Mouse (Mus musculus) B cell, adult (primary cell): ENCODE measurements around the gene Rsph6a. TPM values are rescaled to one million over a fixed set of nuclear protein-coding genes. Genes with fewer than 3 reads are reported as not detected.

Source experiments
- total RNA-seq: library from RNA; stranded (reverse); gene quantifications from 4 replicates; pipeline ENCODE4 v1.2.4, GENCODE M21; 2023; ENCODE audit not compliant: inconsistent age

The Rsph6a gene
- total RNA-seq: 1.00 TPM in 1 of 4 replicates, not detected in the others

DNA sequence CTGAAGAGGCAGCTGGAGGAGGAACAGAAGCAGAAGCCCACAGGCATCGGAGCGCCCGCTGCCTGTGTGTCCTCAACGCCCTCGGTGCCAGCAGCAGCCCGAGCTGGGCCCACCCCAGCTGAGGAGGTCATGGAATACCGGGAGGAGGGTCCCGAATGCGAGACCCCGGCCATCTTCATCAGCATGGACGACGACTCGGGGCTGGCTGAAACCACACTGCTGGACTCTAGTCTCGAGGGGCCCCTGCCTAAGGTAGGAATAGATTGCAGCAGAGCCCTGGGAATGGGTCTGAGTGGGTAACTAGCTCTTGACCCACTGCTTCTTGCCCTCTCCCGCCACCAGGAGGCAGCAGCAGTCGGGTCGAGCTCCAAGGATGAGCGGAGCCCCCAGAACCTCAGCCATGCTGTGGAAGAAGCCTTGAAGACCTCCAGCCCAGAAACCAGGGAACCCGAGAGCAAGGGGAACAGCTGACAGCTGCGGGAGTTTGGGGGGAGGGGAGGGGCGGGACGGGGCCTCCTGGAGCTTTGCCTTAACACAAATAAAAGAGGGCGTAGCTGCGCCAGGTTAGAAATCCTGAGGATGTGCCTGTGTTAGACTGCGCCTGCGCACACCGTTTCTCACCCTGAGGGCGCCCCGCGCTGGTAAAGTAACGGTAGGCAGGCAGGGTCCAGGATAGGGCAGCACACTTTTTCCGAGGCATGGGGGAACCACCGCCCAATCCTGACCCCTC is at the start of gene Rsph6a:
Gene Rsph6a, plus strand, starts transcription at position 644 of the 730 bp plus-strand sequence.

DNA sequence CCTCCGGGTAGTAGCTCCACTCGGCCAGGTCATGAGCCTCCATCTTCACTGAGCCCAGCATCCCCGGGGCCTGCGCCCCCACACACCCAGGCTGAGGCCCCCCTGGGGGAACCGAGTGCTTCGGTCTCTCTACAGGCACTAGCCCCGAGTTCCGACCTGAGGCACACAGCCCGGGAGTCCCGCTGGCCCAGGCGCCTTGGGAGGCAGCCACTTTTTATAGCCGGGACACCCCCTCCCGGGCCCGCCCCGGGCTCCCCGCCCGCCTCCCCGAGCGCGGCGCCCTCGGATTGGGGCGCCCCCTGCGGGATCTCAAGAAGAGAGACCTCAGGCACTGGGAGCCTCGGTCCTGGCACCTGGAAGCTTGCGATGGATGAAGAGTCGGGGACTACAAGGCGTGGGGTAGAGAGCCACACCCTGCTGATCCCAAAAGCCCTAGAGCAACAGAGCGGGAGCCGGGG is 31.1 kb upstream of the Rsph6a start, which contains the start of gene Foxa3:
Gene Foxa3, minus strand, starts transcription at position 182 of the 458 bp plus-strand sequence.

DNA sequence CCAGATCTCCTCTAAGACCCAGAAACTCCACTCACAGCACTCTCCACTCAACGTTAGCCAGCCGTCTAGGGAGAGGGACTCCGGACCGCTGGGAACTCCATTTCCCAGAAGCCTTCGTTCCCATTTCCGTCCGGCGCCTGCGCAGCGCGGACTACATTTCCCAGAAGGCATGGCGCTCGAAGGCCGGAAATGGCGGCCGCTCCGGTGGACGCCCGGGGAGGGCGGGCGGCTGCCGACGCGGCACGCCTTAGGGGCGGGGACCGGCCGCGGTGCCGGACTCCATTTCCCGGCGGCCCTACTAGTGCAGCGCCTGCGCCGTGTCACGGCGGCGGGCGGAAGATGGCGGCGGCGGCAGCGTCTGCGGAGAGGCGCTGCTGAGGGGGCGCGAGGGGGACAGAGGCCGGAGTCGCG is 30.4 kb upstream of the Rsph6a start, which contains the start of gene Sympk:
Gene Sympk, plus strand, starts transcription at position 282 of the 411 bp plus-strand sequence.

DNA sequence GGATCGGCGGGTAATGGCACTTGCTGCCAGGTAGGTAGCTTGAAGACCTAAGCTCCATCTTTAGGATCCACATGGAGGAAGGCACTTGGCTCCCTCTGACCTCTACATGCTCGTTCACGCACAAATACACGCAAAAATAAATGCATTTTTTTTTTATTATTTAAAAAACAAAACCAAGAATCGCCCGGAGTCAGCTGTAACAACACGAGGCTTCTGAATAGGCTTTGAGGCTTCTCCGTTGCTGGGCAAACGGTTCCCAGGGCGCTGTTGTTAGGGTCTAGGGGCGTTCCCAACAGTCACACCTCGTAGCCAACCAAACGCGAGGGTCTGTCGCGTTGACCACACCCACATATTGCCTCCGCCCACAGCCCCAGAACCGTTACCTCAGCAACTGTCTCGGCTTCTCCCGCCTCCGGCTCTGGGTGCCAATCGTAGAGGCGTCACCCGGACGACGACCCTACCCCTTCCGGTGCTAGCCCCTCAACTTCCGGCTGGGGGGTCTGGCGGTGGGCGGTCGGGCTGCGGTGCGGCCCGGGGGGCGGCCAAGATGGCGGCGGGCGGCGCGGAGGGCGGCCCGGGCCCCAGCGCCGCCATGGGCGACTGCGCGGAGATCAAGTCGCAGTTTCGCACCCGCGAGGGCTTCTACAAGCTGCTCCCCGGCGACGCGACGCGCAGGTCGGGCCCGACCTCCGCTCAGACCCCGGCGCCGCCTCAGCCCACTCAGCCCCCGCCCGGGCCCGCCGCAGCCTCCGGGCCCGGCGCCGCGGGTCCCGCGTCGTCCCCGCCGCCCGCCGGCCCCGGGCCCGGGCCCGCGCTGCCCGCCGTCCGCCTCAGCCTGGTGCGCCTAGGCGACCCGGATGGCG is 21.5 kb downstream of the Rsph6a start, which contains the start of gene Dmwd:
Gene Dmwd, plus strand, starts transcription at position 505 of the 863 bp plus-strand sequence.

DNA sequence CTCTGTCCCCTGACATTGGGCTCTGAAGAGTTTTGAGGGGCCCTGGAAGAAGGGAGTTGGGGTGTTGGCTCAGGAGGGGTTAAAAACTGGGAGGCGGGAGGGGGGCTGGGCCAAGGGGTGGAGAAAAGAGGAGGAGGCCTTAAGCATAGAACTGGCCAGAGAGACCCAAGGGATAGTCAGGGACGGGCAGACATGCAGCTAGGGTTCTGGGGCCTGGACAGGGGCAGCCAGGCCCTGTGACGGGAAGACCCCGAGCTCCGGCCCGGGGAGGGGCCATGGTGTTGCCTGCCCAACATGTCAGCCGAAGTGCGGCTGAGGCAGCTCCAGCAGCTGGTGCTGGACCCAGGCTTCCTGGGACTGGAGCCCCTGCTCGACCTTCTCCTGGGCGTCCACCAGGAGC is 29.2 kb downstream of the Rsph6a start, which contains the start of gene Dmpk:
Gene Dmpk, plus strand, starts transcription at position 149 of the 400 bp plus-strand sequence.

DNA sequence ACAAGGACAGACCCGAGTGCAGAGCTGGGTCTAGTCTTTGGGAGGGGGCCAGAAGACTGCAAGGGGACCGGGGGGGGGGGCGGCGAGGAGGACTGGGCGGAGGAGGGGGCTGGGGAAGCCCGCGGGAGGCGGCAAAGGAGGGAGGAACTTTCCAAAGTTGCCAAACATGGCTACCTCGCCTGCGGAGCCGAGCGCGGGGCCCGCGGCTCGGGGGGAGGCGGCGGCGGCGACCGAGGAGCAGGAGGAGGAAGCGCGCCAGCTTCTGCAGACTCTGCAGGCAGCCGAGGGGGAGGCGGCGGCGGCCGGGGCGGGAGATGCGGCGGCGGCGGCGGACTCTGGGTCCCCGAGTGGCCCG is 40.0 kb downstream of the Rsph6a start, which contains the start of gene Six5:
Gene Six5, plus strand, starts transcription at position 124 of the 355 bp plus-strand sequence.

DNA sequence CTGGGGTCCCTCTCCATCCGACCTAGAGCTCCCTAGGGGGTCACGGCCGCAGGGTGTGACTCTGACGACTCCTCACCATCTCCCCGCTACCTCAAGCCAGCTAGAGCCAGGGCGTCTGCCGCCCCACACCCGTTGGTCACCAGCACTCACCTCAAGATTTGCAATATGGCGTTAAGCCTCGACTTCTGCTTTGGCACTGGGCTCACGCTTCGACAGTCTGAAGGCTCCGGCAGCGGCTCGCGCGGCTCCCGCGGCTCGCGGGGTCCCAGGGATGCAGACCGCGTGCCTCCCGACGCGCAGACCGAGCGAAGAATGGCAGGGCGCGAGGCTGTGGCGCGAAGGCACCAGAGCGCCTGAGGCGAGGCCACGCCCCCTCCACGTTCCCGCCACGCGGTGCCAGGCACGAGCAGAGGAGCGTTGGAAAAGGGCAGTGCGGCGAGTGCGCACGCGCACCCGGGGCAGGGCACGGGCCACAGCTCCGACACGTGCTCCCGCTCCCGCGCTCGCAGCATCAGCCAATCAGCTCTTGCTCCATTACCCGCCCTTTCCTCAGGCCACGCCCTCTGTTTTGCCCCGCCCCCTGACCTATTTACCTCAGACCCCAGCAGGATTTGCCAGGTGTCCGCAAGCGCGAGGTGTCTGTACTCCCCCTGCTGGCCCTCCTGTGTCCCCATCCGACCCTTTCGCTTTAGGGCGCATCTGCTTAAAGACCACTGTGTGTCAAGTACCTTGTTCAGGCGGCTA is 63.7 kb downstream of the Rsph6a start, which contains the start of gene Gm4969:
Gene Gm4969, minus strand, starts transcription at position 341 of the 744 bp plus-strand sequence.

DNA sequence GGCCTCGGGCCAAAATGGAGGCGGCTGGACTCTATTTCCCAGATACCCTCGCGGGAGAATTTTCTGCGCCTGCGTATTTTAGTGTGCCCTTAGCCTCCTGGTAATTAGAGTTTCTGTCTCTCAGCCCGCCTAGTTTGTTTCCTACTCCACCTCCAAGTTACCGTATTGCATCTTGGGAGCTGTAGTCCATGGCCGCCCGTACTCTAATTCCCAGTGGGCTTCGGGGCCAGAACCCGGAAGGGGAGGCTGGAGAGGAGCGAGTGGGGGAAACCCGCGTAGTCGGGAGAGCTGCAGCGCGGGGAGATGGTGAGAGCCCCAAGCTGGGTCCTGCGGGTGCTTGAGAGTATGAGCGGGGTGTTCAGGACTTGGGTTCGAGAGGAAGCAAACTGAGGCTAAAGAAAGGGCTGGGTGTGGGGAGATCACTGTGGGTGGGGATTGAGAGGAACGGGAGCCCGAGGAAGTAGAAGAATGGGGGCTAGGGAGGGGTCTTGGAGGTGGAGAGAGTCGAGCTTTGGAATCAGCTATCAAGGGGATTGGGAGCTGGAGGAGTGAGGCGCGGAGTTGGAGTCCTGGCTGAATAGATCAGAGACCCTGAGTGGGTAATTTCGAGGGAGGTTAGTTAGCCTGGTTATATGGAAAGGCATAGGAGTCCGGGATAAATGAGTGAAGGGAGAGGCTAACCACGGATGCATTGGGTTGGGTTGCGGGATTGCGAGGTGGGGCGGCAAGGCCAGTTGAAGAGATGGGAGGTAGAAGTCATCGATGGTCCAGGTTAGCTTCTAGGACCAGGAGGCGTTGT is 65.3 kb downstream of the Rsph6a start, which contains the start of gene Fbxo46:
Gene Fbxo46, plus strand, starts transcription at position 229 of the 799 bp plus-strand sequence.

Other genes with a start within 250 kb of the Rsph6a start
- gene Psg17, start 233.1 kb upstream of the Rsph6a start, total RNA-seq: not detected in 4 replicates
- gene Mill2, start 214.7 kb upstream of the Rsph6a start, total RNA-seq: not detected in 4 replicates
- 20.5 to 23.4 TPM (median 22.0 TPM) in 4 replicates for gene Pglyrp1, start 183.4 kb upstream of the Rsph6a start, total RNA-seq
- 17.6 to 25.4 TPM (median 23.2 TPM) in 4 replicates for gene Ccdc61, start 144.3 kb upstream of the Rsph6a start, total RNA-seq
- gene Nova2, start 128.8 kb upstream of the Rsph6a start, total RNA-seq: not detected in 4 replicates
- not detected in 4 replicates for gene Nanos2, start 67.3 kb upstream of the Rsph6a start, total RNA-seq
- 1.2 to 2.0 TPM (median 1.5 TPM) in 4 replicates for gene Mypop, start 63.4 kb upstream of the Rsph6a start, total RNA-seq
- gene Irf2bp1, start 50.6 kb upstream of the Rsph6a start, total RNA-seq: 28.5 to 35.3 TPM (median 33.8 TPM) in 4 replicates
- gene Foxa3, start 31.2 kb upstream of the Rsph6a start, total RNA-seq: not detected in 4 replicates
- gene Sympk, start 30.3 kb upstream of the Rsph6a start, total RNA-seq: 99.2 to 117 TPM (median 107 TPM) in 4 replicates
- 19.7 to 23.8 TPM (median 21.4 TPM) in 4 replicates for gene Dmwd, start 21.5 kb downstream of the Rsph6a start, total RNA-seq
- 15.9 to 23.2 TPM (median 19.0 TPM) in 4 replicates for gene Dmpk, start 29.2 kb downstream of the Rsph6a start, total RNA-seq
- gene Six5, start 39.9 kb downstream of the Rsph6a start, total RNA-seq: 0.21 to 0.51 TPM (median 0.34 TPM) in 4 replicates
- 0.12 TPM in 1 of 4 replicates, not detected in the others for gene Gm4969, start 63.7 kb downstream of the Rsph6a start, total RNA-seq
- gene Fbxo46, start 65.2 kb downstream of the Rsph6a start, total RNA-seq: 25.7 to 28.5 TPM (median 26.6 TPM) in 4 replicates
- gene Qpctl, start 94.6 kb downstream of the Rsph6a start, total RNA-seq: 10.1 to 12.4 TPM (median 10.5 TPM) in 4 replicates
- 91.1 to 103 TPM (median 97.6 TPM) in 4 replicates for gene Snrpd2, start 95.0 kb downstream of the Rsph6a start, total RNA-seq
- gene Gipr, start 111.4 kb downstream of the Rsph6a start, total RNA-seq: not detected in 4 replicates
- gene Eml2, start 121.7 kb downstream of the Rsph6a start, total RNA-seq: 20.8 to 29.3 TPM (median 27.0 TPM) in 4 replicates
- 0.16 TPM in 1 of 4 replicates, not detected in the others for gene Gpr4, start 157.8 kb downstream of the Rsph6a start, total RNA-seq
- 46.7 to 54.6 TPM (median 48.7 TPM) in 4 replicates for gene Opa3, start 173.6 kb downstream of the Rsph6a start, total RNA-seq
- 349 to 378 TPM (median 355 TPM) in 4 replicates for gene Vasp, start 217.1 kb downstream of the Rsph6a start, total RNA-seq
- gene Ppm1n, start 225.4 kb downstream of the Rsph6a start, total RNA-seq: 0.64 TPM in 1 of 4 replicates, not detected in the others
- 0.24 TPM in 1 of 4 replicates, not detected in the others for gene Rtn2, start 227.9 kb downstream of the Rsph6a start, total RNA-seq